Mouse (Mus musculus) kidney, embryonic 14.5 days (tissue): ENCODE measurements at regions not wholly inside any gene's neighbourhood (a gene's known extent, or its start where the extent isn't known, plus 50 kb on each side); places are given as distances from the start of the nearest gene placed in this dataset.

Experiments
- ATAC-seq: fragments of 200-750 bp; cut with Nextera tagmentation; 2 replicates; pipeline ENCODE4 v1.8.0; 2017; ENCODE audit warnings: moderate number of reproducible peaks, mild to moderate bottlenecking, moderate TSS enrichment, moderate library complexity; ENCODE audit not compliant: low FRiP score, low TSS enrichment
- H3K27ac ChIP-seq: fragments of 300-500 bp; sonication (generic); 2 replicates; pipeline ENCODE4 v1.5.1; 2014; ENCODE audit warnings: low read depth, mild to moderate bottlenecking, low read length, moderate library complexity, mixed read lengths
- H3K27me3 ChIP-seq: fragments of 300-500 bp; sonication (generic); 2 replicates; pipeline ENCODE4 v1.6.1; 2014; ENCODE audit warnings: mild to moderate bottlenecking, low read length; ENCODE audit not compliant: control insufficient read depth, insufficient read depth
- H3K36me3 ChIP-seq: fragments of 300-500 bp; sonication (generic); 2 replicates; pipeline ENCODE4 v1.6.1; 2014; ENCODE audit warnings: low read length, mixed read lengths; ENCODE audit not compliant: control insufficient read depth, insufficient read depth
- H3K4me1 ChIP-seq: fragments of 300-500 bp; sonication (generic); 2 replicates; pipeline ENCODE4 v1.6.1; 2014; ENCODE audit warnings: low read length, mixed read lengths; ENCODE audit not compliant: control insufficient read depth, insufficient read depth
- H3K4me2 ChIP-seq: fragments of 300-500 bp; sonication (generic); replicated peaks from 2 replicates; pipeline ENCODE4 v1.6.1; 2014; ENCODE audit warnings: low read depth, mild to moderate bottlenecking, low read length
- H3K4me3 ChIP-seq: fragments of 300-500 bp; sonication (generic); 2 replicates; pipeline ENCODE4 v1.5.1; 2014; ENCODE audit warnings: mild to moderate bottlenecking, low read length
- H3K9ac ChIP-seq: fragments of 300-500 bp; sonication (generic); 2 replicates; pipeline ENCODE4 v1.6.1; 2014; ENCODE audit warnings: low read depth, mild to moderate bottlenecking, low read length, moderate library complexity
- H3K9me3 ChIP-seq: fragments of 300-500 bp; sonication (generic); 2 replicates; pipeline ENCODE4 v1.6.1; 2016; ENCODE audit warnings: low read length; ENCODE audit not compliant: control insufficient read depth
- WGBS: fragments of 180-500 bp; shearing (Covaris S2); extraction: QIAGEN DNeasy Blood & Tissue Kit; methylation state at CpG from one replicate; pipeline ENCODE4 v1.1.7; 2014; 5-methylcytosine and 5-hydroxymethylcytosine counted together

DNA sequence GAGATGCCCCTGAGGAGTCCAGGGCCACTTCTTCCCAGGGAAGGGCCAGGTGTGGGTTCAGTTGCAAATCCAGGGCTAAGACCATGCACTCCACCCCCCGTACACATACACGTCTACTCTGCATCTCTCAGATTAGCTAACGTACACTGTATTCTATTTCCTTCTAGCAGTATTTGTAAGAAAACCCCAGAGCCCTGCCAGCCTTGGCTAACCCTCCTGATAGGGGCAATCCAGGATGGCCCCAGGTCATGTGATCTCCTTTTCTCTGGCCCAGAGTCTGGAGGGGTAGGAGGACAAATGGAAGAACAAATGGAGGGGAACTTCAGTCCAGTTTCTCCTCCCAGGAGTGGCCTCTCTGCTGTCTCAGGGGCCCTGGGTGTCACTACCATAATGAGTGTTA, 98.9 kb downstream of the 1810010D01Rik start:
- Histone ChIP-seq H3K4me2 (no peak overlapping the region), H3K4me1 (peaks cover 24% of the 10 kb centered on the region), H3K36me3 (no peaks in the 10 kb centered on the region), H3K27me3 (no peaks in the 10 kb centered on the region), H3K4me3 (no peak overlapping the region), H3K9ac (no peak overlapping the region), H3K27ac (no peak overlapping the region), H3K9me3 (no peaks in the 10 kb centered on the region)
- no peak for ATAC-seq
- WGBS = 86% methylated on average over 3 of the region's 3 CpGs

DNA sequence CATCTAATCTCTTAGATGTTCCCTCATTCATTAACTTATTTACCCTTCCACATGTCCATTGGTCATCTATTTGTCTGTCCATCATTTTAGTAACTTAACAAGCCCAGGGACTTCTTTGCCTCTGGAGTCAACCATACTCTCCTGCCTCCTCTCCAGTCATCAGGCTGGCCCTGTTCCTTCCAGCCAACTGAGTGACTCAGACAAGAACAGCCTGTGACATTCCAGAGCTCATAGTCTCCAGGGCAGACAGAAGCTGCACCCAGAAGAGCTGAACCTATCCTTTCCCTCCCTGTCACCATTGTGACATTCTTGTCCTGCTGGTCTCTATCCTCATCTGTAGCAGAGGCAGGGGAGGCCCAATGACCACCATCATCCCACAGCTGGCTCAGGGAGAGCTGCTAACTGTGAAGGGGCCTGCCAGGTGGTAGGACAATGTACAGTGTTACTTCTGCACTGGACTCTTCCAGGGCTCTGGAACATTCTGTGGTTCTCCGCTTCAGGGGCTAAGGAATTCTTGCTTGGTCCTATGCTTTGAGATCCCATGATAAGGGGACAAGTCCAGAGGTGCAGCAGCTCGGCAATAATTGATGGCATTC, 100.2 kb downstream of the 1810010D01Rik start:
- Histone ChIP-seq H3K27ac (no peak overlapping the region), H3K27me3 (no peaks in the 10 kb centered on the region), H3K9me3 (no peaks in the 10 kb centered on the region), H3K4me1 (peaks cover 24% of the 10 kb centered on the region), H3K36me3 (no peaks in the 10 kb centered on the region), H3K4me2 (no peak overlapping the region), H3K4me3 (no peak overlapping the region), H3K9ac (no peak overlapping the region)
- 73% methylated on average over 2 of the region's 2 CpGs for whole genome bisulfite sequencing
- ATAC-seq = no peak

DNA sequence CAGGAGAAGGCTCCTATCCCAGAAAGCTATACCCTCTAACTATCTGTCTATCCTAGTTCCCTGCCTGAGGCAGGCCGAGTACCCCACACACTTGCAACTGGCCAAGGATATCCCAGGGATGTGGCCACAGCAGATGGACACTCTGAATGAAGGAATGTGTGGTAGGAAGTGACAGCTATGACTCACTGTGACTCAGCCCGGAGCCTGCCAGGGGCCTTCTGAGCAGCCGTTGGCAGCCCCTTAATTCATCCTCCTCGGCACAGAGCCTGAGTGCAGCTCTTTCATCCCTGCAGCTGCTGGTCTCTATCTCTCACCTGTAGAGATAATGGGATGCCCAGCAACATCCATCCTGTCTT, 101.4 kb downstream of the 1810010D01Rik start:
- H3K36me3 ChIP-seq = no peaks in the 10 kb centered on the region
- H3K9ac ChIP-seq = no peak overlapping the region
- ATAC-seq = no peak
- H3K4me1 ChIP-seq = peaks cover 22% of the 10 kb centered on the region
- H3K4me3 ChIP-seq = no peak overlapping the region
- H3K27ac ChIP-seq = no peak overlapping the region
- no peaks in the 10 kb centered on the region for H3K27me3 ChIP-seq
- WGBS = 43% methylated on average over 4 of the region's 4 CpGs
- H3K9me3 ChIP-seq = no peaks in the 10 kb centered on the region
- H3K4me2 ChIP-seq = no peak overlapping the region

DNA sequence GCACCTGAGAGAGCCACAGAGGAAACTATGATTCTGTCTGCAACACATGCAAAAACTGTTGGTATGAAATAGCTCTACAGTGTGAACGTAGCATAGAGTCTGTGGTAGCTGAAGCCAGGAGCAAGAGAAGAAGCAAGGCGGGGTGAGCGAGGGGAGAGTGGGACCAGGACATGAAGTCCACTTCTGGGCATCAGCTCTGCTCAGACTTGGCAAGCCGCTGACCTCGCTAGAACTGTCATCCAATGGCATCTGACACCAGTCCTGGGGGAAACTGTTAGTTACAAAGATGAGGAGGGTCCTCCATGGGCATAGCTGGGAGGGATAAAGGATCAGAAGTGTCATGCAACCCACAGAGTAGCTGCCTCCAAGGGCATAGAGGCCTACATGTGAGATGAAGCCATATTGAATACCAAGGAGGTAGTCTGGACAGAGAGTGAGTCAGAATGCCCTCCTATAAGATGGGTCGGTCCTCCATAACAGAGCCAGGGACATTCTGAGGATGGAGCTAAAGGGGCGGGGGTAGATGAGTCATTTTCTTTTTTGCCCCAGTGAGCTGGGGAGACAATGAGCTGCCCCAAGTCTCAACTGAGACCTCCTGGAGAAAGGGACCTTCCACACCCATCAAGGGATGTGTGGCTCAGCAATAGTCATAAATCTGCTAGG, 102.0 kb downstream of the 1810010D01Rik start:
- Histone ChIP-seq H3K9ac (no peak overlapping the region), H3K9me3 (no peaks in the 10 kb centered on the region), H3K4me3 (no peak overlapping the region), H3K27me3 (no peaks in the 10 kb centered on the region), H3K36me3 (no peaks in the 10 kb centered on the region), H3K4me1 (peaks cover 17% of the 10 kb centered on the region), H3K4me2 (no peak overlapping the region), H3K27ac (no peak overlapping the region)
- ATAC-seq = no peak
- WGBS = 94% methylated on average over 7 of the region's 7 CpGs

DNA sequence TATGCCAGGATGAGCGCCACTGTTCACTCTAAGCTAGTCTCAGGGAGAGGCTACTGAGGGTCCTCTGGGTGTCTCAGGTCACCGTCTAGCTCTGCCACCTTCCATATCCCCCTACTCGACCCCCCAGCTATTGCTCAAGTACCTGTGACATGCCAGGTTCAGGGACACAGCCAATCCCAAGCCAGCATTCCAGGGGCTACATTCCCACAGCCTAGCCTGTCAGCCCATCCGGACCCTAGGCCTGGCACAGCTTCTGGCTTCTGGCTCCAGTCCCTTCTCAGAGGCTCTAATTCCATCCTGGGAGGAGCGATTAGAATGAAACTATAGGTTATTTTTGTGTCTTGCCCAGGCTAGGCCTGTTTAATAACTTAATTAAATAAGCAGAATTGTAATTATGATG, 105.2 kb downstream of the 1810010D01Rik start:
- Histone ChIP-seq H3K4me3 (no peak overlapping the region), H3K27ac (no peak overlapping the region), H3K36me3 (no peaks in the 10 kb centered on the region), H3K9me3 (no peaks in the 10 kb centered on the region), H3K4me1 (peaks cover 3% of the 10 kb centered on the region; the same call in 1 of the 2 replicates), H3K9ac (no peak overlapping the region), H3K4me2 (no peak overlapping the region), H3K27me3 (no peaks in the 10 kb centered on the region)
- no peak for ATAC-seq
- 68% methylated on average over 5 of the region's 5 CpGs for WGBS

DNA sequence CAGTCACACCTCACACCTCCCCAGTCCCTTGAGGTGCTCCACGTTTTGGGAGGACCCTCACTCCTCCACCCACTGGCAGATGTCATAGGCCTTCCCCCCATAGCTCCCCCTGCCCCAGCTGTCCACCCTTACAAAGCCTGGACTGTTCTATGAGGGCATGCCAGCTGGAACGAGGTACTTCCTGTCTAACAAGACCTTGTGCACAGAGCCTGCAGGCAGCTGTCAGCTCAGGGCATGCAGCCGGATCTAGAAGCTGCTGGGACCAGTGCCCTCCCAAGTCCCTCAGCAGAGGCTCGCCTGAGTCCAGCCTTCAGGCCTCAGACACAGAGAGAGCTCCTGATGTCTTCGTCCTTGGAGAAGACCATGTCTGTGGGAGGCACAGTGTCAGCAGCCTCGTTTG, 105.7 kb downstream of the 1810010D01Rik start:
- ATAC-seq = no peak
- 41% methylated on average over 6 of the region's 6 CpGs for WGBS
- no peaks in the 10 kb centered on the region for H3K36me3 ChIP-seq
- peaks cover 3% of the 10 kb centered on the region; the same call in 1 of the 2 replicates for H3K4me1 ChIP-seq
- no peaks in the 10 kb centered on the region for H3K9me3 ChIP-seq
- no peak overlapping the region for H3K4me3 ChIP-seq
- no peaks in the 10 kb centered on the region for H3K27me3 ChIP-seq
- H3K4me2 ChIP-seq = no peak overlapping the region
- H3K9ac ChIP-seq = no peak overlapping the region
- no peak overlapping the region for H3K27ac ChIP-seq

DNA sequence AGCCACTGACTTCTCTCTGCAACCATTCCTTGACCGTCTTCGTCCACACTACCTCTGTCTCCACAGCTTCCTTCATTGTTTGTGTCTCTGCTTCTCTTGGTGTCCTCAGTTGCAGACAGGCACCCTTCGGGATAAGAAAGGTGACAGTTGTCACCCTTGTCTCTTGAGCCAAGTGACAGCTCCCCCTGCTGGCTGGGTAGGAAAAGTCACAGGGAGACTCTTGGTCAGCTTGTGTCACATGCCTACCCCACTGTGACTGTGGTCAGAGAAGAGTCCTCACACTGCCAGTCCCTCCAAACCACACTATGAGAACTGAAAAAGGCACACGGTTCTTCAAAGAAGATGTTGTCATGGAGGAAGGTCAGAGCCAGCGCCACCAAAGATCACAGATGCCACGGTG, 109.6 kb downstream of the 1810010D01Rik start:
- H3K9me3 ChIP-seq = no peaks in the 10 kb centered on the region
- H3K4me2 ChIP-seq = no peak overlapping the region
- no peak overlapping the region for H3K9ac ChIP-seq
- no peak for ATAC-seq
- peaks cover 3% of the 10 kb centered on the region; the same call in 1 of the 2 replicates for H3K4me1 ChIP-seq
- H3K36me3 ChIP-seq = no peaks in the 10 kb centered on the region
- H3K4me3 ChIP-seq = no peak overlapping the region
- no peaks in the 10 kb centered on the region for H3K27me3 ChIP-seq
- no peak overlapping the region for H3K27ac ChIP-seq
- WGBS = 89% methylated on average over 6 of the region's 6 CpGs

DNA sequence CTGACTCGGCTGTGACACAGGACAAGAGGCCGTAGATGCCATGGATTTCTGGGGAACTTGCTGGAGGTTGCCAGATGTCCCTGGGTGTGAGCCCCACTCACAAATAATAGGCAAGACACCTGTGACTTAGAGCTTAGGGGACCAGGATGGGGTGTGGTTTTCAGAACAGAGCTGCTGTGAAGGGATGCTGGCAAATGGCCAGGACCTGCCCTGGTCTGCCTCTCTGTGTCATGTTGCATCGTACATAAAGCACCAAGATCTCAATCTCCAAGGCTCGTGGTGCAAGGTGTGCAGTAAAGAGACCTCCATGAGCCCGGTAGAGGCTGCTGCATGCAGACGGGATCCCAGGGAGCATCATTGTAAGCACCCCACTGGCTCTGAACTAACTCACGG, 113.8 kb downstream of the 1810010D01Rik start:
- no peak overlapping the region for H3K9ac ChIP-seq
- ATAC-seq = no peak
- no peak overlapping the region for H3K4me3 ChIP-seq
- H3K4me2 ChIP-seq = no peak overlapping the region
- H3K4me1 ChIP-seq = no peaks in the 10 kb centered on the region
- no peaks in the 10 kb centered on the region for H3K9me3 ChIP-seq
- no peaks in the 10 kb centered on the region for H3K27me3 ChIP-seq
- WGBS = 70% methylated on average over 7 of the region's 7 CpGs
- no peak overlapping the region for H3K27ac ChIP-seq
- H3K36me3 ChIP-seq = no peaks in the 10 kb centered on the region

DNA sequence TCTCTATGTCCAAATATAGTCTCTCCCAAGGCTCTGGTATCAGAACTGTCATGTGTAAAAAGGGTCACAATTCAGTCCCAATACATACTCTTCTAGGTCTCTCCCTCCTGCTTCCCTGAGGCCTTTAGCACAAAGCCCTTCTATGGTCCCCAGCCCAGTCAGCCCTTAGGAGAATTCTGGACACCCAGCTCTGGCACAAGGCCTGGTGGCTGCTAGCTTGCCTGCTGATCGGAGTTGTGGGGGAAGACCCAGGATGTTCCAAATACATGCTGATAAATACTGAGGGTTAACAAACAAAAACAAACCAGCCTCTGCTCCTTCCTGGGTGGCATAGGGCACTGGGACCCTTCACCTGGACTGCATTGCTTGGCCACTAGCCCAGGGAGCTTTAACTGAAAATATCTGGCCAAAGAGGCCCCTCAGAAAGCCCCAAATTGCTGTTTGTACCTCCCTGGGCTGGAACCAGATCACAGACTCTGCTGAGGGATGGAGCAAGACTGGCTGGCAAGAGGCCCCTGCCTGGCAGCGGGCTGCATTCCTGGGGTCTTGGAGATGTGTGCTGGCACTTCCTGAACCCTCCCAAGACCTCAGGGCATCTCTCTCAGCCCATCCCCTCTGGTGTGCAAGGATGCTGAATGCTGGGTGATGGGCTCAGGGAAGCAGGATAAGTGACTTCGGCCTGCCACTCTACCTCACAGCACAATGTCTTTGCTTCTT, 114.3 kb downstream of the 1810010D01Rik start:
- Histone ChIP-seq H3K9ac (no peak overlapping the region), H3K4me1 (no peaks in the 10 kb centered on the region), H3K36me3 (no peaks in the 10 kb centered on the region), H3K27me3 (no peaks in the 10 kb centered on the region), H3K4me3 (no peak overlapping the region), H3K27ac (no peak overlapping the region), H3K4me2 (no peak overlapping the region), H3K9me3 (no peaks in the 10 kb centered on the region)
- WGBS = 93% methylated on average over 3 of the region's 3 CpGs
- no peak for ATAC-seq
